Mouse (Mus musculus): Measurements from ENCODE around the gene Mrvi1. TPM values are rescaled to one million over a fixed set of nuclear protein-coding genes. Genes with fewer than 3 reads are reported as not detected.

Mrvi1 gene
- total and polyA plus RNA-seq, 3 experiments: 0.11 TPM; not detected in 2

DNA sequence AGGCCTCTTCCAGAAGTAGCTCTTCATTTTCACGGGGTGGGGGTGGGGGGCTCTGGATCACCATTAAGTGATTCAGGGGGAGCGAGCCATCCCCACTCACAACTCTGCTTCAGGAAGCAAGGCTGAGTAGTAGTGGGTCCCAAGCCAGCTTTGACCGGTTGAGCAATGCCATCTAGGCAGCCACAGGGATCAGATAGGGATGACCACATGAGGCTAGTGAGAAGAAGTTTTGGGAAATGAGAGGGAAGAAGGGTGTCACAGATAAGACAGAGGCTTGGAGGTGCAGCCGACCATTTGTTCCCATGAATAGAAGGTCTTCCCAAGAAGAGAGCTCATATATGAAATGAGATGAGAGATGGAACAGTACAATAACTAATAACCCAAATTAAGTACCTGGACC lies 55.7 kb downstream of the Mrvi1 start:
- Histone ChIP-seq H3K27me3 (replicated peaks) (no peaks in the 10 kb centered on the region), H3K9me3 (replicated peaks; ENCODE audit: low read length) (no peaks in the 10 kb centered on the region), H3K9ac (ENCODE audit: insufficient read depth, low read depth) (no peak overlapping the region), H3K79me2 (replicated peaks; ENCODE audit: control insufficient read depth, extremely low read depth, insufficient read depth, poor library complexity, severe bottlenecking) (no peaks in the 10 kb centered on the region), H3K36me3 (replicated peaks in 1 of 2; ENCODE audit: control insufficient read depth in 1 of 2, insufficient read depth in 1 of 2, low read length in 1 of 2) (no peaks in the 10 kb centered on the region), H3K4me3 (replicated peaks in 1 of 3; ENCODE audit: low read depth in 2 of 3, low read length in 2 of 3, poor library complexity in 1 of 3) (no peak overlapping the region), H3K4me1 (ENCODE audit: control insufficient read depth in 1 of 2, insufficient read depth in 2 of 2) (peaks cover 0 to 5% of the 10 kb centered on the region in 2 experiments; a peak in 2 of 4 replicates), H3K4me2 (ENCODE audit: insufficient read depth, low read depth, poor library complexity, severe bottlenecking) (no peak overlapping the region), H3K27ac (ENCODE audit: insufficient read depth, low read depth) (no peak overlapping the region)
- DNase-seq (ENCODE audit: extremely low read depth): no peak
- in situ Hi-C loops (cut with MboI; ENCODE audit: low pct_ligation_motif_present, low pct_unique_long_range_greater_than_20kb, low sequenced_read_pairs) (loop anchor here (5.0 to 10.0 kb wide), 2 partner anchors 109 to 212 kb away; no protein-coding TSS in a partner anchor), dilution Hi-C loops (cut with MboI; ENCODE audit: extremely low pct_ligation_motif_present, extremely low pct_unique_long_range_greater_than_20kb, low sequenced_read_pairs) (no loop called here)
- no peak for TF ChIP-seq BHLHE40 (IDR thresholded peaks at IDR 0.05; ENCODE audit: low read depth, low read length)
- TF ChIP-seq USF1 (IDR thresholded peaks at IDR 0.05; ENCODE audit: low read depth, low read length): no peak
- no peak for TF ChIP-seq HCFC1 (IDR thresholded peaks at IDR 0.05; ENCODE audit: low read depth, low read length)
- no peak for TF ChIP-seq ZKSCAN1 (IDR thresholded peaks at IDR 0.05; ENCODE audit: borderline replicate concordance, low read depth, low read length)
- TF ChIP-seq MXI1 (IDR thresholded peaks at IDR 0.05; ENCODE audit: low read depth, low read length): no peak
- no peak for TF ChIP-seq IRF4 (IDR thresholded peaks at IDR 0.05; ENCODE audit: low read depth, low read length)
- no peak for TF ChIP-seq POLR2AphosphoS2 (IDR thresholded peaks at IDR 0.05; ENCODE audit: low read depth, low read length)
- TF ChIP-seq ETS1 (conservative IDR thresholded peaks at IDR 0.05; ENCODE audit: low read depth, low read length): no peak
- no peak for TF ChIP-seq RAD21 (IDR thresholded peaks at IDR 0.05; ENCODE audit: low read depth, low read length)
- TF ChIP-seq CHD2 (IDR thresholded peaks at IDR 0.05; ENCODE audit: low read length): no peak
- TF ChIP-seq TBP (conservative IDR thresholded peaks at IDR 0.05; ENCODE audit: low read depth, low read length): no peak
- no peak for TF ChIP-seq EP300 (IDR thresholded peaks at IDR 0.05; ENCODE audit: low read length)
- no peak for TF ChIP-seq MYC (IDR thresholded peaks at IDR 0.05; ENCODE audit: low read depth, low read length)
- TF ChIP-seq MAX (IDR thresholded peaks at IDR 0.05; ENCODE audit: low read length): no peak

DNA sequence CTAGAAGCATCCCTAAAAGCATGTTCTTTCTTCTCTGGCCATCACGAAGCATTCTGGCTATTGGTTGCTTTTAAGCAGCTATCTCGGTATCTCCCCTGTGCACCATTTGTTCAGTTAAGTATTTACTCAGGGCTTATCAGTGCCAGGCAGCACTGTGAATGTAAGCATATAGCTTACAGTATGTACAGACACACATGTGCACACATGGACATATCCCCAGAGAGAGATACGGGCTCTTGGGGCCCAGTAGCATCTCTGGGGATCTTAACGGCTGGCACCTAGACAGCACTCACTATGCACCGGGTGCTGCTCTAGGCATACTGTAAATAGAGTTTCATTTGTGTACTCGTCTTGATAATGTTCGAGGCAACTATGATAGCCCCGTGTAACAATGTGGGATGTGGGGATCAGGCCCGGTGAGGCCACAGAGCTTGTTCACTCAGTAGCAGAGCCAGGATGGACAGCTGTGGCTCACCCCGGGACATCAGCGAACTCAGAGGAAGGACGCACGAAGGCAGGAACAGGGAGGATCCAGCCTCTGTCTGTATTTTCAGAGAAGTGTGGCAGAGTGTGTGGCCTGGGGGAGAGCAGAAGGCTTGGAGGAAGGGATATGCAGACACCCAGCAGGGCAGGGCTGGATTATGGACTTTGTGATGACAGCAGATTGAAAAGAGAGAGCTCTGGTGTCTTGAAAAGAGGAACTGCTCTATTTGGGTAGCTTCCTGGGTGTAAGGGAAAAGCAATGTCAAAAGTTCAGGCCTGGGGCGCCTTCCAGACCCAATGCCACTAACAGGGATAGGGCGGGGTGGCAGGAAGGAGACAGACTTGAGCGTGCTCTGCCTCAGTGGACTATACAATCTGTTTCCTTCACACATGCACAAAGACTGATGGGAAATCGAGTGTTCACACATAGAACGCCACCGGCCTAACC lies 61.7 kb downstream of the Mrvi1 start:
- Histone ChIP-seq H3K9me3 (replicated peaks; ENCODE audit: low read length) (no peaks in the 10 kb centered on the region), H3K4me2 (ENCODE audit: insufficient read depth, low read depth, poor library complexity, severe bottlenecking) (peak overlapping the region; percentile 12; the same call in 1 of the 2 replicates), H3K9ac (ENCODE audit: insufficient read depth, low read depth) (no peak overlapping the region), H3K4me3 (replicated peaks in 1 of 3; ENCODE audit: low read depth in 2 of 3, low read length in 2 of 3, poor library complexity in 1 of 3) (no peak overlapping the region), H3K27ac (ENCODE audit: insufficient read depth, low read depth) (peak overlapping the region; percentile 14; the same call in 1 of the 2 replicates), H3K79me2 (replicated peaks; ENCODE audit: control insufficient read depth, extremely low read depth, insufficient read depth, poor library complexity, severe bottlenecking) (no peaks in the 10 kb centered on the region), H3K27me3 (replicated peaks) (no peaks in the 10 kb centered on the region), H3K36me3 (replicated peaks in 1 of 2; ENCODE audit: control insufficient read depth in 1 of 2, insufficient read depth in 1 of 2, low read length in 1 of 2) (no peaks in the 10 kb centered on the region), H3K4me1 (ENCODE audit: control insufficient read depth in 1 of 2, insufficient read depth in 2 of 2) (peaks cover 18 to 33% of the 10 kb centered on the region in 2 experiments)
- dilution Hi-C loops (cut with MboI; ENCODE audit: extremely low pct_ligation_motif_present, extremely low pct_unique_long_range_greater_than_20kb, low sequenced_read_pairs): no loop called here
- TF ChIP-seq IRF4 (IDR thresholded peaks at IDR 0.05; ENCODE audit: low read depth, low read length) (0 out of 2 replicates have a peak, but pooled peaks have one; percentile 12), KAT2A (IDR thresholded peaks at IDR 0.05; ENCODE audit: insufficient replicate concordance, low read length) (no peak), EP300 (IDR thresholded peaks at IDR 0.05; ENCODE audit: low read length) (peak; percentile 57), TBP (conservative IDR thresholded peaks at IDR 0.05; ENCODE audit: low read depth, low read length) (no peak)
- DNase-seq (ENCODE audit: extremely low read depth): peak; percentile 59
- in situ Hi-C loops (cut with MboI; ENCODE audit: low pct_ligation_motif_present, low pct_unique_long_range_greater_than_20kb, low sequenced_read_pairs): loop anchor here (10.0 kb wide), 1 partner anchor 206 kb away; no protein-coding TSS in a partner anchor

Measured in CH12.LX (cell line).